Mouse (Mus musculus) gonadal fat pad, adult 2 months (tissue): ENCODE results near the gene Cops9. TPM values are rescaled to one million over a fixed set of nuclear protein-coding genes. Genes with fewer than 3 reads are reported as not detected.

Source experiments
- DNase-seq: peaks from one replicate; pipeline ENCODE4 v3.0.0-alpha.2; 2012; ENCODE audit warnings: low read depth
- polyA plus RNA-seq: library from polyadenylated mRNA; depleted of rRNA; stranded (reverse); fragments of >200 nt; gene quantifications from 2 replicates; pipeline ENCODE4 v1.2.3, GENCODE M21; 2012; rRNA removed

The Cops9 gene
- polyA plus RNA-seq, 1 experiment: 223 TPM

- DNase-seq: no peak
These were observed 36.3 kb downstream of the Cops9 start, which contains the start of gene Olfr1410 for GRCm38 (mm10) chr1:92605482-92605881. TSS of gene Olfr1410 (plus strand) at chr1:92605782.

GRCm38 (mm10) chr1:92596019-92596418, 45.8 kb downstream of the Cops9 start:
- no peak for DNase-seq

GRCm38 (mm10) chr1:92594111-92594510, 47.7 kb downstream of the Cops9 start, which contains the start of gene Olfr1411:
TSS of gene Olfr1411 (plus strand) at chr1:92594411.
- DNase-seq: no peak

Other genes starting within 250 kb of the Cops9 start
- 112 and 119 TPM in 2 replicates for gene Ndufa10, start 168.1 kb downstream of the Cops9 start, polyA plus RNA-seq
- gene Olfr1416, start 156.9 kb downstream of the Cops9 start, polyA plus RNA-seq: not detected in 2 replicates
- not detected in 2 replicates for gene Olfr1415, start 145.9 kb downstream of the Cops9 start, polyA plus RNA-seq
- 1.5 and 1.9 TPM in 2 replicates for gene Olfr1414, start 123.3 kb downstream of the Cops9 start, polyA plus RNA-seq
- gene Olfr1413, start 70.7 kb downstream of the Cops9 start, polyA plus RNA-seq: not detected in 2 replicates
- not detected in 2 replicates for gene Olfr1412, start 56.2 kb downstream of the Cops9 start, polyA plus RNA-seq
- gene Olfr1411, start 47.6 kb downstream of the Cops9 start, polyA plus RNA-seq: not detected in 2 replicates
- gene Olfr1410, start 36.2 kb downstream of the Cops9 start, polyA plus RNA-seq: not detected in 2 replicates
- not detected in 2 replicates for gene Olfr12, start 24.2 kb downstream of the Cops9 start, polyA plus RNA-seq
- 0.55 and 0.89 TPM in 2 replicates for gene Otos, start 6.9 kb upstream of the Cops9 start, polyA plus RNA-seq
- gene Gpc1, start 189.7 kb upstream of the Cops9 start, polyA plus RNA-seq: 49.0 and 74.4 TPM in 2 replicates